Mouse (Mus musculus) limb, embryonic 10.5 days (tissue): Measurements from ENCODE around the gene Actn4. TPM values are rescaled to one million over a fixed set of nuclear protein-coding genes. Genes with fewer than 3 reads are reported as not detected.

Source experiments
- DNase-seq: peaks from one replicate; pipeline ENCODE4 v3.0.0-alpha.2; 2017; ENCODE audit warnings: low spot score
- H3K27ac ChIP-seq: fragments of 300-500 bp; sonication (generic); 2 replicates; pipeline ENCODE4 v1.5.1; 2016; ENCODE audit warnings: mild to moderate bottlenecking
- H3K27me3 ChIP-seq: fragments of 300-500 bp; sonication (generic); 2 replicates; pipeline ENCODE4 v1.6.1; 2016; ENCODE audit warnings: low read depth, mild to moderate bottlenecking; ENCODE audit not compliant: poor library complexity, severe bottlenecking
- H3K36me3 ChIP-seq: fragments of 300-500 bp; sonication (generic); 2 replicates; pipeline ENCODE4 v1.6.1; 2016; ENCODE audit warnings: mild to moderate bottlenecking, moderate library complexity
- H3K4me1 ChIP-seq: fragments of 300-500 bp; sonication (generic); 2 replicates; pipeline ENCODE4 v1.6.1; 2016
- H3K4me3 ChIP-seq: fragments of 300-500 bp; sonication (generic); 2 replicates; pipeline ENCODE4 v1.5.1; 2016; ENCODE audit warnings: mild to moderate bottlenecking, moderate library complexity
- H3K9me3 ChIP-seq: fragments of 300-500 bp; sonication (generic); replicated peaks from 2 replicates; pipeline ENCODE4 v1.6.1; 2016; ENCODE audit warnings: mild to moderate bottlenecking
- WGBS: fragments of 180-500 bp; shearing (Covaris S2); methylation state at CpG from one replicate; pipeline ENCODE4 v1.1.7; 2016; 5-methylcytosine and 5-hydroxymethylcytosine counted together
- polyA plus RNA-seq: library from polyadenylated mRNA; unstranded; fragments of >200 nt; fragmentation: Nextera tagmentation; extraction: Ambion mirVana; gene quantifications from 2 replicates; pipeline ENCODE4 v1.2.1, GENCODE M21; 2016

The Actn4 gene
- polyA plus RNA-seq, 1 experiment from 2014 or later = 285 TPM

GRCm38 (mm10) chr7:28966181-28966580 lies 4.0 kb upstream of the Actn4 start:
- no peaks in the 10 kb centered on the region for H3K9me3 ChIP-seq

GRCm38 (mm10) chr7:28965346-28965840 lies 3.3 kb upstream of the Actn4 start:
- H3K27me3 ChIP-seq = no peaks in the 10 kb centered on the region
- DNase-seq = no peak
- H3K9me3 ChIP-seq = no peaks in the 10 kb centered on the region
- peaks cover 13% of the 10 kb centered on the region for H3K36me3 ChIP-seq
- peak overlapping the region; percentile 56; the same call in 1 of the 2 replicates for H3K27ac ChIP-seq
- H3K4me3 ChIP-seq = no peak overlapping the region
- WGBS = 77% methylated on average over 5 of the region's 5 CpGs
- H3K4me1 ChIP-seq = peaks cover 20% of the 10 kb centered on the region

More at GRCm38 (mm10) chr7:28966181-28966580, 4.0 kb upstream of the Actn4 start:
- DNase-seq = no peak
- no peak overlapping the region for H3K27ac ChIP-seq
- peaks cover 21% of the 10 kb centered on the region for H3K36me3 ChIP-seq
- 85% methylated on average over 4 of the region's 5 CpGs for WGBS
- H3K4me1 ChIP-seq = peaks cover 14% of the 10 kb centered on the region
- no peaks in the 10 kb centered on the region for H3K27me3 ChIP-seq
- no peak overlapping the region for H3K4me3 ChIP-seq

- WGBS = 84% methylated on average over 3 of the region's 3 CpGs
- H3K27ac ChIP-seq = peak overlapping the region; percentile 97; the same call in 1 of the 2 replicates
Measured at GRCm38 (mm10) chr7:28963399-28963923, 1.3 kb upstream of the Actn4 start.

GRCm38 (mm10) chr7:28961584-28961926 lies 585 bp downstream of the Actn4 start:
- Histone ChIP-seq H3K36me3 (0 out of 2 replicates have a peak, but pooled peaks cover 4% of the 10 kb centered on the region), H3K9me3 (no peaks in the 10 kb centered on the region), H3K27ac (peak overlapping the region; percentile 97), H3K4me3 (peak overlapping the region; percentile 98), H3K4me1 (peaks cover 46% of the 10 kb centered on the region), H3K27me3 (no peaks in the 10 kb centered on the region)
- WGBS = 1% methylated on average over 7 of the region's 7 CpGs
- no peak for DNase-seq

More at GRCm38 (mm10) chr7:28963399-28963923, 1.3 kb upstream of the Actn4 start:
- no peak overlapping the region for H3K4me3 ChIP-seq
- peaks cover 37% of the 10 kb centered on the region for H3K4me1 ChIP-seq
- H3K27me3 ChIP-seq = no peaks in the 10 kb centered on the region
- no peaks in the 10 kb centered on the region for H3K36me3 ChIP-seq
- no peaks in the 10 kb centered on the region for H3K9me3 ChIP-seq
- no peak for DNase-seq

- H3K27ac ChIP-seq = peak overlapping the region; percentile 97; the same call in 1 of the 2 replicates
Measured at GRCm38 (mm10) chr7:28960354-28961046, 1.6 kb downstream of the Actn4 start.

GRCm38 (mm10) chr7:28959505-28960045 lies 2.6 kb downstream of the Actn4 start:
- WGBS = 61% methylated on average over 6 of the region's 6 CpGs
- H3K27me3 ChIP-seq = no peaks in the 10 kb centered on the region
- peak overlapping the region; percentile 98 for H3K4me3 ChIP-seq
- no peak for DNase-seq
- peaks cover 58% of the 10 kb centered on the region for H3K4me1 ChIP-seq
- H3K9me3 ChIP-seq = no peaks in the 10 kb centered on the region
- H3K36me3 ChIP-seq = peaks cover 23% of the 10 kb centered on the region
- peak overlapping the region; percentile 38; the same call in 1 of the 2 replicates for H3K27ac ChIP-seq

More at GRCm38 (mm10) chr7:28960354-28961046, 1.6 kb downstream of the Actn4 start:
- H3K9me3 ChIP-seq = no peaks in the 10 kb centered on the region
- WGBS = 27% methylated on average over 9 of the region's 9 CpGs
- peak overlapping the region; percentile 98 for H3K4me3 ChIP-seq
- peaks cover 50% of the 10 kb centered on the region for H3K4me1 ChIP-seq
- peaks cover 13% of the 10 kb centered on the region for H3K36me3 ChIP-seq
- no peaks in the 10 kb centered on the region for H3K27me3 ChIP-seq
- DNase-seq = no peak

- Histone ChIP-seq H3K27me3 (no peaks in the 10 kb centered on the region), H3K4me1 (peaks cover 65% of the 10 kb centered on the region), H3K36me3 (peaks cover 30% of the 10 kb centered on the region), H3K27ac (peak overlapping the region; percentile 19; the same call in 1 of the 2 replicates), H3K9me3 (no peaks in the 10 kb centered on the region), H3K4me3 (peak overlapping the region; percentile 98; the same call in 1 of the 2 replicates)
- DNase-seq = no peak
- WGBS = 49% methylated on average over 1 of the region's 1 CpGs
Measured at GRCm38 (mm10) chr7:28958770-28959169, 3.4 kb downstream of the Actn4 start.

GRCm38 (mm10) chr7:28957997-28958725 lies 4.0 kb downstream of the Actn4 start:
- Histone ChIP-seq H3K4me3 (no peak overlapping the region), H3K27ac (no peak overlapping the region), H3K27me3 (no peaks in the 10 kb centered on the region), H3K4me1 (peaks cover 71% of the 10 kb centered on the region), H3K9me3 (no peaks in the 10 kb centered on the region), H3K36me3 (peaks cover 30% of the 10 kb centered on the region)
- no peak for DNase-seq
- 68% methylated on average over 1 of the region's 1 CpGs for WGBS

GRCm38 (mm10) chr7:28957286-28957685 lies 4.9 kb downstream of the Actn4 start:
- H3K27me3 ChIP-seq = no peaks in the 10 kb centered on the region
- 85% methylated on average over 6 of the region's 6 CpGs for WGBS
- peaks cover 74% of the 10 kb centered on the region for H3K4me1 ChIP-seq
- no peaks in the 10 kb centered on the region for H3K9me3 ChIP-seq
- DNase-seq = no peak
- H3K4me3 ChIP-seq = no peak overlapping the region
- H3K27ac ChIP-seq = no peak overlapping the region
- peaks cover 32% of the 10 kb centered on the region for H3K36me3 ChIP-seq

- Histone ChIP-seq H3K36me3 (peaks cover 40% of the 10 kb centered on the region), H3K27me3 (no peaks in the 10 kb centered on the region), H3K4me1 (peaks cover 83% of the 10 kb centered on the region), H3K27ac (no peak overlapping the region), H3K9me3 (no peaks in the 10 kb centered on the region), H3K4me3 (no peak overlapping the region)
- DNase-seq = no peak
- WGBS = 93% methylated on average over 1 of the region's 1 CpGs
Measured at GRCm38 (mm10) chr7:28956270-28956669, 5.9 kb downstream of the Actn4 start.

- WGBS = 84% methylated on average over 5 of the region's 5 CpGs
- Histone ChIP-seq H3K27ac (0 out of 2 replicates have a peak overlapping the region, but pooled peaks have one; percentile 6), H3K4me1 (peaks cover 83% of the 10 kb centered on the region), H3K9me3 (no peaks in the 10 kb centered on the region), H3K36me3 (peaks cover 48% of the 10 kb centered on the region), H3K4me3 (no peak overlapping the region), H3K27me3 (no peaks in the 10 kb centered on the region)
- DNase-seq = no peak
Measured at GRCm38 (mm10) chr7:28955295-28955897, 6.7 kb downstream of the Actn4 start.

- no peaks in the 10 kb centered on the region for H3K9me3 ChIP-seq
- H3K27me3 ChIP-seq = no peaks in the 10 kb centered on the region
- DNase-seq = no peak
- no peak overlapping the region for H3K4me3 ChIP-seq
- no peak overlapping the region for H3K27ac ChIP-seq
- H3K4me1 ChIP-seq = peaks cover 83% of the 10 kb centered on the region
- H3K36me3 ChIP-seq = peaks cover 54% of the 10 kb centered on the region
- 93% methylated on average over 4 of the region's 4 CpGs for WGBS
Measured at GRCm38 (mm10) chr7:28954773-28955172, 7.4 kb downstream of the Actn4 start.
